Mouse (Mus musculus) skeletal muscle tissue, adult 2 months (tissue): ENCODE results near the gene Ppp1r32.

Experiments used
- DNase-seq: peaks from one replicate; pipeline ENCODE4 v3.0.0-alpha.2; 2012; ENCODE audit warnings: low read depth, low spot score

Ppp1r32 gene

DNA sequence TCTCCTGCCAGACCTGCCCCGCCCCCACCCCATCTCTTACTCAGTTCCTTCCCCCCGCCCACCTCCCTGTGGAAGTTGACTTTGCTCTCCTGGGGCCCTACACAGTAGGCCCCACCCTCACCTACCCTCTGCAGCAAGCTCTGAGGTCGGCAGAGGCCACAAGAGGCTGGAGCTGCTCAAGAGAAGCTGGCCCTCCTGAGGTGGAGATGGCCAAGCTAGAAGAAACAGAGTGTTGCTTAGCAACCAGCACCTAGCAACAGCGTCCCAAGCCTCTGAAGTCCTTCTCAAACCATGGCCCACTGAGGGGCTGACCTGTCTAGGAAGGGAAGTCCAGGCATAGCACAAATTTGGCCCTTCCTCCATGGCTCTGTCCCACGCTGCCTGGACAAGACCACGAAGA, at the start of gene Ppp1r32:
Gene Ppp1r32 (minus strand): TSS at position 226 of the 400 bp plus-strand sequence.
- no peak for DNase-seq

DNA sequence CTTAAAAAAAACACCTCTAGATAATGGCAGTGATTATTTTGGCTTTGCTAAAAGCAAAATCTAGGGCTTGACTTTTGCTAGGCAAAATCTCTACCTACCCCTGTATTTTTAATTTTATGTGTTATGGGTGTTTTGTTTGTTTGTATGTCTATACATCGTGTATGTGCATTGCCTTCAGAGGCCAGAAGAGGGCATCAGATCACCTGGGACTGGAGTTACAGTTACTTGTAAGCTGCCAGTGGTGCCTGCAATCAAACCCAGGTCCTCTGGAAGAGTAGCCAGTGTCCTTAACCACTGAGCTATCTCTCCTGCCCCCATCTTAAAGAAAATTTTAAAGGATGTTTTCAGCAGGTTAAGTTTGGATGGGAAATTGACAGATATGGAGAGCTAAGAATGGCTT, 47.4 kb upstream of the Ppp1r32 start:
- DNase-seq: no peak

DNA sequence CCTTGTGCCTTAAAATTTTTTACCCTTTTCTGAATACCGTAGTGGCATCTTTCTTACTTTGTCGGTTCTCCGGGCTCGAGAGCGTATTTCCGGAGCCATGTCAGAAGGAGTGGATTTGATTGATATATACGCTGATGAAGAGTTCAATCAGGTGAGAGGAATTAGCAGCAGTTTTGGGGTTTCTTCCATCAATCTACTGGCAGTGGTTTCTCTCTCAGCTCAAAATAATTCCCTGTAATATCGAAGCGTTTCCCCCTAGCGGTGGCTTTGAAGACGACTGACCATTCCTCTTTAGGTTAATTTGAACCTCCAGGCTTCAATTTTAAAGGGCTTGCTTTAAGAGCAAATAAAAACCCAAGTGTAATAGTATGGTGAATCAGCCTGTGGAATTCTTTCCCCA, 43.2 kb upstream of the Ppp1r32 start, which contains the start of gene Sdhaf2:
Gene Sdhaf2 (minus strand): TSS at position 233 of the 400 bp plus-strand sequence.
- peak; percentile 21 for DNase-seq

DNA sequence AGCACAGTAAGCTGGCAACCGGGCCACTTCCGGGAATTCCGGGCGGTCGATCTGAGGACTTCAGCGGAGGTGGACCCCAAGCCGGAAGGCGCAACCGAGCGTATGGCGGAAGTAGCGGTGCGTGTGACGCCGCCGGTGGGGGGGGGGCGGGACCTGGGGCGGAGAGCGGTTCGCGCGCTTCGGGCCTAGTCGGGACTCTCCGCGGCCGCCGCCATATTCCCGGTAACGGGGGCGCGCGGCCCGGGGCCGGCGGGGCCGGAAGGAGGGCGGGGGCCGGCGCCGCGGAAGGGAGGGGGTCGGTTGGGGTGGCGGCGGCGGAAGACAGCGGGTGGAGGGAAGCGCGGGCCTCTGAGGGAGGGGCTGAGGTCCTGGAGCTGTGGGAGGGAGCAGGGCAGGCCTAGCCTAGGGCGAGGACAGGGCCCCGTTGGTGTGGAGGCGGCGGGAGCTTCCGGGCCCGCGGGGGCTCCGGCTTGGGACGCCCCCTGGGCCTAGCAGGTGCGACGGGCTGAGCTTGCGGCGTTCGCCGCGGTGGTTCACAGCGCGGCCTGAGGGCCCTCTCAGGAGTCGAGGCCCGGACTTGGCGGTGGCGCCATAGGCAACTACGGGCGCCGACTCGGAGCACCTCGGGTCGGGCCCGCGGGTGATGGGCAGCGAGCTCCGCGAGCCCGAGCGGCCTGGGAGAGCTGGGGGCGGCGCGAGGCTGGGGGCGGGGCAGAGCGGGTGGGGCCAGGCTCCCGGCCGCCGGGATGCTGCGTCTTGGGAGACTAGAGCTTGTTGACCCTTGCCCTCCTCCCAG, 42.6 kb upstream of the Ppp1r32 start, which contains the start of gene Cpsf7:
Gene Cpsf7 (plus strand): TSS at position 161 of the 796 bp plus-strand sequence.
- DNase-seq: peak; percentile 92

DNA sequence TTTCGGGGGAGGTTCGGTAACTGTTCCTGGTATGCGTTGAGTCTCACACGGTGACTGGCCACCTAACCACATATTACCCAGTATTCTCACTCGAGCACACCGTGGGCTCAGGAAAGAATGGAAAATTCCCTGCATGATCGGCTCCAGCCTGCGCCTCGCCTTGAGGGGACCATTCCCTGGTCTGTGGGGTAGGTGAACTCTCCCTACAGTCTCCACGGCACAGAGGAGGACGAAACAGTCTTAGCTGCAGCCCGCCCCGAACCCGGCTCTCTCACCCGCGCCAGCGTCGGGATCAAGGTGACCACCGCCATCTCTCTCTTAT, 42.0 kb upstream of the Ppp1r32 start:
- DNase-seq: no peak

DNA sequence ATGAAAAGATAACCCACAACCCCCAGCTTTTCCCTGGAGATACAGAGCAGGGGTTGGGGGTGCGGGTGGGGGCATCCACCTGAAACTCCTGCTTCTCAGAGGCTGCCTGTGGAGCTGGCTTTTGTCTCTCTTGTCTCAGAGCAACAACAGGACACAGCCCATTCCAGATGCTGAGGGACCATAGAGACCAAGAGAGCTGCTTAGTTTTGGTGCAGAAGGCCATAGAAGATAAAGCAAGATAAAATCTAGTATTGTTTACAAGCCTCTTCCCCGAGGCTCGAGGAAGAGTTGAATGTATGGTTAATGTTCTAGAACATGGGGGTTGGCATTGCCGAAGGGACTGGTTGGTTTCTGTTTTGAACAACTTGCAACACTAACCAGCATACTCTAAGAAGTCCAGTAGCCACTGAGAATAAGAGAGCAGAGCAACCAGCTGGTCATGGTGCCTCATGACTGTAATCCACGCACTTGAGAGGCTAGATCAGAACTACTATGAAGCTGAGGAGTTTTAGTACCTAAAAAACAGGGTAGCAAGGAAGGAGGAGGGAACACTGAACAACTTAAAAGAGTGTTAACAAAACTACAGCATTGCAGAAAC, 40.9 kb upstream of the Ppp1r32 start:
- no peak for DNase-seq

DNA sequence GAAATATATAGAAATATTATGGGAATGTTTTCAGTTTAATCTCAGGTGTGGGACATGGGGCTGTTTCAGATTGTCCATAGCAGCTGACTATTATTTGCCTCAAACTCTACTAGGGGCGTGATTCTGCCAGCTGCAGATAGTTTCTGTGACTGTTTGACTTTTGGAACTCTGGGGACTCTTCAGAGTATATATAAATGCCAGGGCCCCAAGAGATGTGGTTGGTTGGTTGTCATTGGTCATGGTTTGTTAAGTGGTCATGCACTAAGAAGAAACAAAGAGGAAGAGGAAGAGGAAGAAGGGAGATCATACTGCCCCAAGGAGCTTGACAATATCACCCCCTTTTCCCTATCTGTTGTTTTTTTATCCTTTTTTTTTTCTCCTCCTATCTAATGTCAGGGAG, 39.2 kb upstream of the Ppp1r32 start:
- no peak for DNase-seq

DNA sequence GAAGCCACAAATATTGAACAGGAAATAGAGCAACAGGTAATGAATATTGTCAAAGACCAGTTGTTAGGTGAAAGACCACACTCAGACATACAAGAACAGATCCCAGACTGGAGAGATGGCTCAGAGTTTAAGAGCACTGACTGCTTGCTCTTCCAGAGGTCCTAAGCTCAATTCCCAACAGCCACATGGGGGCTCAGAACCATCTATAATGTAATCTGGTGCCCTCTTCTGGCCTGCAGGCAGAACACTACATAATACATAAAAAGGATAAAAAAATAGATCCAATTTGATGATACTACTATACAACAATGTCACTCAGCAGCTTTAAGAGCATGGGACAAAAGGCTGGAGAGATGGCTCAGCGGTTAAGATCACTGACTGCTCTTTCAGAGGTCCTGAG, 37.6 kb upstream of the Ppp1r32 start:
- DNase-seq: no peak

DNA sequence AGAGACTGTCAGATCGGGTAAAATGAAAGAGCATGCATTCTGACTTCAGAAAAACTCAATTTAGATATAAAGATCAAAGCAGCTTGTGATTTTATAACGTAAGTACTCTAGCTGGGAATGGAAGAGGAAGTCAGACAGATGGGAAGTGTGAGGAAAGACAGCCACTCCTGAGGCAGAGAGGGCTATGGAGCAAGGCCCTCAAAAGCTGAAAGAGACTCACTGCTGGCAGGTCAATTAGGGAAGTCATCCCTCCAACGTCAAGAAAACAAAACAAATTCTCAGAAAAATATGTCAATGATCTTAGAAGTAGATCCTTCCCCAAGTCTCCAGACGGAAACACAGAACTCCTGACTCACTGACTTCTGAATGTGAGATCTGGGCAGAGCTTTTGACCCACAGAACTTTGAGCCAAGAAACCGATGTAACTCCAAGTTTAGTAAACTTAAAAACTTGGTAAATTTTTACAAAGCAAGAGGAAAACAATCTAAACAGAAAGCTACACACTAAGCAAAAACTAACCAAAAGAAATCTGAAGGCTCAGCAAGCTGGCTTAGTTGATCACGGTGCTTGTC, 28.1 kb upstream of the Ppp1r32 start:
- no peak for DNase-seq

DNA sequence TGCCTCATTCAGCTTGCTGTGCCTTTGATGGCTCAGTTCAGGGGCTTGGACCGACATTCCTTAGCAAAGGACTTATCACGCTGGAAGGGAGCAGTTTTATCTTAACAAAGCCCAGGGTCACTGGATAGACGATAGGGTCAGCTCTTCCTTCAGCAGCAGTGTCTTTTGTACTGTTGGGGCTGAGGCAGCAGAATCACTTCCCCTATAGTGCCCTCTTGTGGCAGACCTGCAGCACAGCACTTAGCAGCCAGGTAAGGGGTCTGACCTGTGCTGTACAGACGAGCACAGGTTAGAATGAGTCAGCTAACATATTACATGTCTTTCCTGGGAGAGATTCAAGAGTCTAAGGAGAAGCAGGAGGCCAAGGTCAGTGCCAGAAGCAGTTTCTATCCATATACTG, 19.8 kb upstream of the Ppp1r32 start:
- DNase-seq: peak; percentile 16

DNA sequence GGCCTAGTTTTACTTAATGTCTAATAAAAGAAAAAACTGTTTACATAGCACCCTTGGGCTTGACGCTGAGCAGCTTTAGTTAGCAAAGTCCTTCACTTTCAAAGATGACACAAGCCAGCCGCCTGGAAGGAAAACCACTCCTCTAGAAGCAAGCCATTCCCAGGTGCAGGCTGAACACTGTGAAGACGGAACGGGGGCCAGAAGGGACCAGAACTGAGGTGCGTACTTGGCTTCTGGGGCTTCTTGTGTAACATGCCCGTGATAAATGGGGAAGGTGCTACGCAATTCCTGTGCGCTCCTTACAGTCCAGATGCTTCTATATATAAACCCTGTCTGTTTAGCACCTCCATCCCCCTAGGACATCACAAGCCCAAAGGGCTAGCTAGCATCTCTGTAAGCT, 17.9 kb upstream of the Ppp1r32 start:
- DNase-seq: no peak

DNA sequence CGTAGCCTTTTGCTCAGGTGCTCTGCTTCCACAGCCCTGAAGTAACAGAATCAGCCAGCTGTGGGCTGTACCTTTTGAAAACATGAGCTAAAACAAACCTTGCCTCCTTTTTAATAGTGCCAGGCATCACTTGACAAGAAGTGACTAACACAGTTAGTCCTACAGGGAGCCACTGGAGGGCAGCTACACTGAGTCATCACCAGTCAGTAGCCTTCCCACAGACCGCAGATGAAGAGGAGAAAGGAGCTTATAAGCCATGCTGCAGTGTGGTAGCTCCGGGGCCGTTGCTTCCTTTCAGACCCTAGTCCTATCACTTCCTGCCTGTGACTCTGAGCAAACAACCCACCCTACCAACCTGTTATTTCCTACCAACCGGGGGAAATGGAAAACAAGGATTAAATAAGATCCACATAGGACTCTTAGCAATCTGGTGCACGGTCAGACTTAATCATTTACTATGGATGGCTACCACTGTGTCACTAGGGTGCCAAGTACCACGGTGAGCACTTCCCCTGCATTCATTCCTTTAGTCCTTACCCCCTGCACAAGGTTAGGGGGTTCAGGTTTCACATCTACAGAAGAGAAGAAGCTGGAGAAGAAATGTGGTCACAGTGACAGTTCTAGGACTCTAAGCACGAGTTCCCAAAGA, 14.9 kb upstream of the Ppp1r32 start:
- DNase-seq: no peak

DNA sequence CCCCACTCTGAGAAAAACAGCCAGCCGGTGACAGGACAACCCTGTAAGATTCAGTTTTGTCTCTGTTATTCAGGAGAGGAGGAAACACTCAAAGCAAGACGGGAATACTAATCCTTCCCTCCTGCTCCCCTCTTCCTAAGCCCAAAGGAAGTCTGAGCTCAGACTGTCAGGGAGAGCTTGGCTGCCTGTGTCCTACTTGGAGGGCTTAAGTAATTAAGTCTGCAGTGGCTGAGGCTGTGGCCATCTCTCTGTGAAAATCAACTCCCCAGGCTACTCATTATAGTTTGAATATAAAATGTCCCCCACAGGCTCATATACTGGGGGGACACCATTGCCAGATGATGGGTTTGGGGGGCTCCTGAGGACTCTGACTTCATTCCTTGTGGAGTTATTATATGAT, 14.2 kb upstream of the Ppp1r32 start:
- DNase-seq: no peak

DNA sequence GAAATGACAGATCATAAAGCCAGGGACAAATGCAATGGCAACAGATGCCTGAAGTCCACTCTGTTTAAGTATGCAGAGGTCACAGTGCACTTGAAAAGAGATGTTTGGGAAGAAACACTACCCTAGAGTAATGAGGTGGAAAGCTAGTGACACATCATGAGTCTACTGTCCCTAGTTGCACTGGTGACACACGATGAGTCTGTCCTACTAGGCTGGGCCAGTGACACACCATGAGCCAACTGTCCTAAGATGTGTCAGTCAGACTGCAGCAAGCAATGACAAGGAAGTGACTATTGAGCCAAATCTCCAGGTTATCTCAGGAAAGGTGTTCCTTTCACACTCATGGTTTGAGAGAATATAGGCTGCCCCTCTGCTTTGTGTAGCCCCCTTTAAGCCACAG, 12.9 kb upstream of the Ppp1r32 start:
- no peak for DNase-seq

DNA sequence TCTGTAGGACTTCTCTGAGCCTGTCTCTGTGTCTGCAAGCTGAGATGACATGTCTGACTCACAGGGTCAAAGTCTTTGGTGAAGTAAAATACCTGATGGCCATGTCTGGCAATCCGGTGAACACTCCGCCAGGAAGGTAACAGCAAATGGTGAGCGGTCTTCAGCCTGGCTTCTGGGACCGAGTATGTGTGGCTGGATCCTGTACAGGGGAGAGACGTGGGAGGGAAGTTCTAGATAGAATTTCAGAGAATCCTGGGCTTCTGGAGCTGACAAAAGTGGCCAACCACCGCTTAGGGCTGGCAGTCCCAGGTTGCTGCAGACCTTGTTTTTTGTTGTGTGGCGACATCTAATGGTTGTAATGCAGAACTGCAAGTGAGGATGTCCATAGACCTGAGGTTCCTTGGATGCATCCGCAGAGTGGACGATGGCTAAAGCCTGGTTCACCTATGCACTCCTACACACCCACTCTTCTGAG, 3.6 kb upstream of the Ppp1r32 start:
- peak; percentile 52 for DNase-seq

DNA sequence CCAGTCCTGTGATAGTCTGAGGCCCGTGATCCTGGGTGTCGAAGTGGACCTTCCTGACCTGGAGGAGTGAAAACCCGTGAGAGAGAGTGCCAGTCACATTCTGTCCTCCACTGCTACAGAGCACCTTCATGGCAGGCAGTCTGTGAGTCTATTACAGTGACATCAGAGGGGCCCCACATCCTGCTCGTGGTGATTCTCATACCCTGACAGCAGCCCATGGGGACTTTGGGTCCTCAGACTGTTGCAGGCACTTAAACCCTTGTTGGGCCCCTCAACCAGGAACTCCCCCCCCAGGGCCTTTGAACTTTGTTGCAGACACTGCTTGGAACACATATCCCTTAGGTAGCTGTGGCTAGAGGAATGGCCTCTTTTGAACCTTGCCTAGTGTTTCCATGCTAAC, 3.2 kb downstream of the Ppp1r32 start:
- no peak for DNase-seq

DNA sequence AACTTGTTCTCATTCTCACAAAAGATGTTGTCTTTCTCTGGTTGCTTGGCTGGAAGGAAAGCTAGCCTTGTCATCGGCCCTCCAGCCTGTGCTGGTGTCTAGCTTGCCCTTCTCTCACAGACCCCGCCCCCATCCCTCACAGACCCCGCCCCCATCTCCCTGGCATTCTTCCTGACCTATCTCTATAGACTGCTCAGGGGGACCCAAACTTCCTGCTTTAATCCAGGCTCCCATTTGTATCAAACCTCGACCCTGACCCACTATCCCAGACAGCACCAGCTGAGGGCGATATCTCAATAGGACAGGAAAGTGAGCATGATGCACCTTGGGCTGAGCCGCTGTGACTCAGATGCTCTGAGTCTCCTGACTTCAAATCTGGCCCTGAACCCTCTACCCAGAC, 8.9 kb downstream of the Ppp1r32 start:
- no peak for DNase-seq

DNA sequence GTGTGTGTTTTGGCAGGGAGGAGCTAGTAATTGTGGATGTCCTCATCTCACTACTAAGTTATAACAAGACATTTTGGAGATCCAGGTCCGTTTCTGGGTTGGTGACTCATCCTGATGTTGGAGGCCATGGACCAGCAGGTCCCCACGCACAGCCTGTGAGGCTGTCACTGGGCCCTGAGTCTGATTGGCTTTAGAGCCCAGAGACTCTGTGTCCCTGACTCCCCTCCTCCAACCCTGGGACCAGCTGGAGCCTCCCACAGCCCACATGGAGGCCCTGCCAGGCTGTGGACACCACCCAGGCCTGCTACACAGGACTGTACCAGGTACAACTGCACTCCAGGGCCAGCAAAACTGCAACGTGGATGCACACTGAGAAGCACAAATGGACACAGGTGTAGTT, 9.8 kb downstream of the Ppp1r32 start:
- DNase-seq: no peak

DNA sequence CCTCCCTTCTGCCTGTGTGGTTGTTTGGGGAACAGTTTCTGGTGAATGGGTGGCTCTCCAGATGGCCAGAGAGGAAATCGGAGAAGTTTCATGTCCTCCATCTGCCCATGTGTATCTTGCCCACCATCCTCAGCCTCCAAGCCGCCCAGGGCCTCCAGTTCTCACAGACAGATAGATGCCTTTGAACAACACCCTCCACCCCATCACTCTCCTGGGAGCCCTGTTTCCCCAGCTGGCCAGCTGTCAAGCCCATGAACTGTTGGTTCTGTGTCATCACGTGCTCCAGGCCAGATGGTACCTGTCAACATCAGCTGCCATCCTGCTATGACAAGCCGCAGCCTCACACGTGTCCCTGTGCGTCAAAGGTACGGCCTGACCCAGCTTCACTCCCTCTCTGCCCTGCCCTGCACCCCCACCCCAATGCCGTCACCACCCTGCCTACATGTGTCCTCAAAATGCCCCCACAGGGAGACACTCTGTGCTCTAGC, 13.5 kb downstream of the Ppp1r32 start:
- DNase-seq: peak; percentile 10

DNA sequence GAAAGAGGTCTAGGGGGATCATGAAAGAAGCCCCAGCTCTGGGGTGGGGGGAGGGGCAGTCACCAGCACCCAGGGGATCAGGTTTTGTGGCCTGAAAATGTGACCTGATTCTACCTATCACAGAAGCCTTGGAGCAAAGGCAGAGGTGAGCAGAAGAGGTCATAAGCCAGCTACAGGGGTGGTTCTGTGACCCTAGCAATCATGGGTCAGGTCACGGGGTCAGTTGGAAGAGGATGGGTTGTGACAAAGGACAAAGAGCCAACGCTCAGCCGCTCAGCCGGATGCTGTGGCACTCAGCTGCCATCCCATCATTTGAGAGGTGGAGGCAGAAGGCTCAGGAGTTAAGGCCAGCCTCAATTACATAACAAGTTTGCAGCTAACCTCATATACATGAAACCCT, 18.3 kb downstream of the Ppp1r32 start:
- no peak for DNase-seq

DNA sequence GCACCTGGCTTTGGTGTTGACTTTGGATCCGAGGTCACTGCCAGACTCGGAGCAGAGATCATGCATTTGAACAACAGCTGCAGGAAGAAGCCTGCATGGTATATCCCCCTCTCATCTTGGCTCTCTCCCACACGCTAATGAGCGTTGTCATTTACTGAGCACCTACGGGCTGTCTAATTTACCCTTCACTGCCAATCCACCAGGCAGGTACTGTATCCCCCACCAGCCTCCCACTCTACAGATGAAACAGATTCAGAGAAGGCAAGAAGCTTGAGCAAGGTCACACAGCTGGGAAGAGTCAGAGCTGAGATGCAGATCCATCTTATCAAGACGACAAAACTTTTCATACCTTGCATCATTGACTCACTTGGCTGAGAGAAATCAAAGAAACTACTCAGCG, 21.1 kb downstream of the Ppp1r32 start:
- DNase-seq: no peak

DNA sequence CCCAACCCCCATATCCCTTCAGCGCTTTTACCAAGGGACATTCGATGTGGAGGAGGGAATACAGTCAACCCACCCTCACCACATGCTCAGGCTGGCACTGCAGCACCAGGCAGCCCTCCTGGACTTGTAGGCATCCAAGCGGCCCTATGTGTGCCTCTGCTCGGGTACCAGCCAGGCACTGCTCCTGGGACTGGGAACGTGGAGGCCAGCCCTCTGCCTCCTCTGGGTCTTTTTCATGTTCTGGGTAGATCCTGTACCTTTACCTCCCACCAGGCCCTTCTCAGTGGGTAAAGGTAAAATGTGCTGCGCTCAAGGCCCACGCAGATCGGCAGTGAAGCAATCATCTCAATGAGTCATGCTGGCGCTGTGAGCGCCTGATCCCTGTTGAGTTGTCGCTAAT, 22.8 kb downstream of the Ppp1r32 start:
- no peak for DNase-seq
